Mouse (Mus musculus): ENCODE data around the gene Sync.

The Sync gene

DNA sequence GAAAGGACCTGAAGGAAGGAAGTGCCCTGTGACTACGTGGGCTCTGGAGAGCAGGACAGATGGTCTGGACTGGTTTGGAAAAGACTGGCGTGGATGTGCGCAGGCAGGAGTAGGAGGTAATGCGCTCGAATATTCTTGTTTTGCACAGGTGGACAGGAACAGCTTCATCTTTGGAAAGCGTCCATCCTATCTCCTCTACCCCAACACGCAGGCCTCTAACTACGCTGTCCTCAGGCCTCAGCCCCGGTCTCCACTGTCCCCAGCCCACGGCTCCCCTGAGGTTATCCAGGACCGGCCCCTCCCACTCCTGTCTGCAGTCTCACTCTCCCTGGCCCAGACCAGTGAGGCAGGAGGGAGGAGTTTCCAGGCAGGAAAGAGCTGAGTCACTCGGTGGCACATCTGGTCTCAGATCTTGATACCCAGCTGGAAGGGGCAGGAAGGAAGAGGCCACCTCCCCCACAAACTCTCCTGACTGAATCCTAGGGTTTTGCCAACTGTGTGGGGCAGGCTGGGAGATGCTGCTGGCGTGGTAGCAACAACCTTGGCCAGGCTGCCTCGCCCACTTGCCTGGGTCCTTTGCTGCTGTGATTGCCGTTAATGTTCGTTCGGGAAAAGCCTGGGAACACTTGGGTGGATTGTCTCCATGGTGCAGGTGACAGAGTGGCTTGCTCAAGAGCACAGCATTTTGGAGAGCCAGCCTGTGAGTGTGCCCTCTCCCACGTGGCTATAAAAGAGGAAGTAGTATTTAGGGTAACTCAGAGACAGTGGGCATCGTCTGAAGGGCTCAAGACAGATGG is 24.0 kb upstream of the Sync start:
- peak; percentile 70 for DNase-seq (ENCODE audit: low spot score)

DNA sequence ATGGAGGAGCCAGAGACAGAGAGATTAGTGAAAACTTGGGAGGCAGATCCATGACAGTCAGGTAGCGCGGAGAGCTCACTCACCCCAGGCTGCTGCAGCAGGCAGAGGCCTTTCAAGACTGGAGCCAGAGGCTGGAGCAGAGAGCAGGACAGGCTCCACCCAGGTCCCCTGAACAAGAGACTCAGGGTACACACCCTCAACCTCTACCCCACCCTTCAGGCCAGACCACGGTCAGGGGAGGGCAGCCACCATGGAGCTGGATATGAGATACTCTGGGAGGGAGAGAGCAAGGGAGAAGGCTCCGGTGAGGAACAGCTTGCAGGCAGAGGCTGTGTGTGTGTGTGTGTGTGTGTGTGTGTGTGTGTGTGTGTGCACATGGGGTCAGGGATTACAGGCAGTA is 21.2 kb upstream of the Sync start:
- no peak for DNase-seq (ENCODE audit: low spot score)

DNA sequence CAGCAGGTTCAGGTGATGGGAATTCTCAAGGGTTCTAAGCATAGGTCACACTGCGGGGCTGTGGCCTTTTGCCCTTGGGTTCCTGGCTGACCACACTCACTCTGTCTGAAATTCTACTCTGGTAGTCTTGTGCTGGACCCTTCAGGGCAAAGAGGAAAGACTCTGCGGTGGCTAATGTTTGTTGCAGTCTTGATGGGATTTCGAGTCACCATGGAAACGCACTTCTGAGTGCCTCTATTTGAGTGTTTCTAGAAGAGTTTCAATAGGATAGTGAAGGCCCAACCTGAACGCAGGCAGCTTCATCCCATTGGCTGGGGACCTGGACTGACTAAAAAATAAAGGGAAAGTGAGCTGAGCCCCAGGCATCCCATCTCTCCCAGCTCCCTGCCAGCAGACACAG is 20.6 kb upstream of the Sync start:
- peak; percentile 36 for DNase-seq (ENCODE audit: low spot score)

DNA sequence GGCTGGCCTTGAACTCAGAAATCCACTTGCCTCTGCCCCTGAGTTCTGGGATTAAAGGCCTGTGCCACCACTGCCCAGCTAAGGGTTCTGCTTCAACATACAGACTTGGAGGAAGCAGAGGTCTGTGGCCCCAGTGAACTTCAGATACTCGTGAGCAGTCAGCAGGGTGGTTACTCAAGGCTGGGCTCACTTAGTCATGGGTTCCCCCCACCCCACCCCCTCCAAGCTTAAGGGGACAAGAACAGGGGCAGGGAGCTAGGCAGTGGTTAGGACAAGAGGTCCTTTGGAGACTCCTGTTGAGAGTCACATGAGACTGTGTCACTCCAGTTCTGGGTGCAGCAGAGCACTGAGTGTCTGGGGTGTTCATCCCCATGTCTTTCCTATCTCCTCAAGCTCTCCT is 18.7 kb upstream of the Sync start:
- no peak for DNase-seq (ENCODE audit: low spot score)

DNA sequence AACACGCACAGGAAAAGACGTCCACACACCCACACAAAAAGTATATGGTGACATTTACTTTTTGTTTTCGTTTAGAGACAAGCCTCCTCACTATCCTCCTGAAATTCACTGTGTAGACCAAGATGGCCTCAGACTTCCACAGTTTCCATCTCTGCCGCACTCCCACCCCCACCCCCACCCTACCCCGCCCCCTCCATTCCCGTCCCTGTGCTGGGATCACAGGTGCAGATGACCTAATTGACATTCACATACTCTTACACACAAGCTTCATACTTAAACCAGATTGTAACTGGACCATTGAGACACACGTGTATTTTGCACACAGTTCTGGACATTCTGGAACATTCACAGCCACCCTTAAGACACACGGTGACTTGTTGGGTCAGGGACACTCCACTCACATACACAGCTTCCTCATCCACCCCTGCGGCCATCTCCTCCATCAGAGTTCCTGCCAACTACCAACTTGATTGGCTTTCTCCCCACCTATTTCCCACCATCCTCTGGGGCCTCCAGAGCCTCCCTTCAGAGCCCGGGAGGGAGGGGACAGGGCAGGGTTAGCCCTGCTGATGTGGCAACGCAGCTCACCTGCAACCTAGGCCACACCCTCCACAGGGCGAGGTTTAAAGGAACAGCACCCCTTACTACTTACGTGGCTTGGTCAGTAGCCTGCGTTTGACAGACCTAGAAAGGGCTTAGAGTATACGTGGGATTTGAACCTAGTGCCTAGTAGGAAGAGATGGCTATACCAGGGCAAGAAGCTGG is 15.2 kb upstream of the Sync start:
- DNase-seq (ENCODE audit: low spot score) = no peak

DNA sequence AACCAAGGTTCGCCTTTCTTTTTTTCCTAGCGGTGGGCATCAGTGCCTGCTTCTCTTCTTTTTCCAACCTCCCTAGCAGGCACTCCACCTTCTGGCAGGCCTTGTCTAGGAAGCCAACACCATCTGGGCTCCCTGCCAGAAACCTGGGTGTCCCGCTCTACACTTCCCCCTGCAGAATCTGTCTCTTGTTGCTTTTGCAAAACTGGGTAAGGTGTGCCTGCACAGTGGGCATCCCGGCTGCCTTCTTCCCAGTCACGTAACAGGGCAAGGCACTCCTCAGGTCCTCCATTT is 14.7 kb upstream of the Sync start:
- DNase-seq (ENCODE audit: low spot score) = no peak

DNA sequence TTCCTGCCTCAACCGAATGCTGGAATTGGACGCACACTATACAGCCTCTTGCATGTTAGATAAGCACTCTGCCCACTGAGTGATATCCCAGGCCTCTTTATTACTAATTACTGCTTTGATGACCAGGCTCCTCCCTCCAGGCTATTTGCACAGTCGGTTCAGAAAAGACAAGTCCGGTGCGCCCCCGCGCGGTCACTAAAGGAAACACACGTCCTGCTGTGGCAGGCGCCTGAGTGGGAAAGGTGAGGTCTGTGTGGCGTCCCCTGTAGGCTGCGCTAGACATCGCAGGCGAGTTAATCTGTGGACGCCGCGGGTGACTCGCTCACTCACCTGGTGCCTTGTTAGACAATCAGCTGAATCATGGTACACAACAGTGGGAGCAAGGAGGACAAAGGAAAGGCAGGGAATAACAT is 11.0 kb upstream of the Sync start:
- peak; percentile 94 for DNase-seq (ENCODE audit: low spot score)

DNA sequence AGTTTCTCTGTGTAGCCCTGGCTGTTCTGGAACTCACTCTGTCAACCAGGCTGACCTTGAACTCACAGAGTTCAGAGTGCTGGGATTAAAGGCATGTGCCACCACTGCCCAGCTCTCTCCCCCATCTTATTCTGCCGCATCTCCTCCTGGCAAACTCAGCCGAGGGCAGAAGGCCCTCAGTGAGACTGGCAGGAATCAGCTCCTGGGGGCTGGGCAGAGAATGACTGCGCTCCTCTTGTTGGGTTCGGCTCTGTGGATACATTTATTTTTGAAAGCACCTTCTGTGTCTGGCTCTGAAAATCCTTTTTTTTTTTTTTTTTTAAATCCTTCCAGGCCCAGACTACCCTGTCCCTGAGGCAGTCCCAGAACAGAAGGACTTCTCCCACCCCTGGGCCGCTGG is 4.6 kb upstream of the Sync start:
- no peak for DNase-seq (ENCODE audit: low spot score)

DNA sequence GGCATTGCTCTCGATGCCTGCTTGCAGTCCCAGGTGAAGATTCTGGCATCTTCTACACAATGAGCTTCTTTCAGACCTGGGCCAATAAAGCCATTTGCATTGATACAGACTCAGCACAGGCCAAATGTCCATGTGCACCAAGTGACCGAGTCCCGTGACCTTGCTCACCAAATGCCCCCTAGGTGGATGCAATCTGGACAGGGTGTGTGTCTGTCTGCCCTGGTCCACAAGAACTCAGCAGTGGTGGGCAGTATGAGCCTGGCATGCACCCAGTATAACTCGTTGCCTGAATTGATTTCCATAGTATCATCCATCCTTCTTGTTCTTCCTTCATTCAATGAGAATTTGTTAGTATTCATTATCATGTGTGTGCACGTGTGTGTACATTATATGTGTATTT is 4.2 kb upstream of the Sync start:
- DNase-seq (ENCODE audit: low spot score) = no peak

DNA sequence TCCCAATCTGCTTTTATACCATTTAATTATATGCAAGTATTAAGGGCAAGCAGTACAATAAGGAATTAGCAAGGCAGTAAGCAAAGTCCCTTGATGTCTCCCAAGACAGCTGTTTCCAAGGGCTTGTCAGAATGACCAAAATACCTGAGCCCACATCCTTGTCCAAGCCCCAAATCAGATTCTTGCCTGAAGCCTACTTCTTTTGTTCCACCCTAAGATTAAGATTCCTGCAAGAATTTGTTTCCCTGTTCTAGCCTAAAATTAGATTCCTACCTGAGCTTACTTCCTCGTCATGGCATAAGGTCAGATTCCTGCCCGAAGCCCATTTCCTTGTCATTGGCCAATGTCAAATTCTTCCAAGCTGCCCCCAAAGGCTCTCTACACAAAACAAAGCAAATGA is 2.7 kb upstream of the Sync start:
- DNase-seq (ENCODE audit: low spot score) = no peak

DNA sequence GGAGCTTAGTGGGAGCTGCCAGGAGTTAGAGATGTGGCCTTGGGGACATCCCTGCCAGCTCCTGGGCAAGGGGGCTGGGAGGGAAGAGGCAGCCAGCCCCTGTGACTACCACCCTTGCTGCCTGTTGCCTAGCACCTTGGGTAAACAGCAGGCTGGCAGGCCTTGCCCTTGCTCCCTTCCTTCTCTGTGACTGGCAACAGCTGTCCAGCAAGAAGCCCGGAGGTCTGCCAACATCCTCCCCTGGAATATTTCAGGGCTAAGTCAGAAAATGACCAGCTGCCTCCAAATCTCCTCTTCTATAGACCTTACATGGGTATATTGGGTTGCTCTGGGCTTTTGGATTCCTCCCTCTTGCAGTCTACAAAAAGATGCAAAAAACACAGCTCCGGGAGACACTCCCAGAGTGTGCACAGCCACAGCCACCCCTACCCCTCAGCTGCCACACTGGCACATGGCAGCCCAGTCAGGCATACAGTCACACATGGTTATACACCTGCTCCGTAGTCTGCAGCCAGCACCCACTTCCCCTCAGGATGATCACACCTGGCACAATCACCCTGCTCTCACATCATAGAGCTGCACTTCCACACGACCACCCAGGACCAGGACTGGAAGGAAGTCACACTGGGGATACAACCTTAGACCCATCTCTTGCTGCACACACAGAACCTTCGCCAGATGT is 1.3 kb upstream of the Sync start:
- DNase-seq (ENCODE audit: low spot score) = no peak

DNA sequence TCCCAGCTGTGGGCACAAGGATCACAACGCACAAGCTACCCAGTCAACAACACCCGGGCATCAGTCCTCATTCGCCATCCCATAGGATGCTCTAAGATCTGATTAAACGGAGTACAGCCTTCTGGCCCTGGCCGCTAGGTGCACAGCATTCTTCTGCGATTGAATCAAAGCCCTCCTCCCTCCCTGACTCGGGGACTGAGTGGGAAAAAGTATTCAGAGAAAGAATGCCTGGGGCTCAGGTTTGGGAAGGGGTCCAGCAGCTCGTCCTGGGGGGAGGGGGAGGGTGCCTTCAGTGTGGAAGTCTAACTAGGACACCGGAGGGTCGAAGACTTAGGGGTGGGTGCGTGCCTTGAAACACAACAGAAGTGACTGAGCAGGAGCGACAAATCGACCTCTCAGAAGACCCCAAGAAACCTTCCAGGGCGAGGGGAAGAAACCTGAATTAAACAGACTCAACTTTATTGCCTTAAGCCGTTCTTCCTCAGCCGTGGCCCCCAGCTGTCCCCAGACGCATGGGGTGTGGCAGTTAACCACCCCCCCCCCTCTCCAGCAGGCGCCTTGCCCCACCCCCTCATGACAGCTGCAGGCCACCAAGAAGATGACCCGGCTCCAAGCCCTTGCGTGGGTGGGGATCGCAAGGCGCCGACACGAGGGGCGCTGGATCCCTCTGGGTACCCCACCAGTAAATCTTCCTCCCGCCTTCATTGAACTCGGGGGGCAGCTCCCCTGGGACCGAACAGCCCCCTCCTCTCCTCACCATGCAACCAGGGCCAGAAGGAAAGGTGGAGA is 540 bp upstream of the Sync start:
- peak; percentile 58 for DNase-seq (ENCODE audit: low spot score)

DNA sequence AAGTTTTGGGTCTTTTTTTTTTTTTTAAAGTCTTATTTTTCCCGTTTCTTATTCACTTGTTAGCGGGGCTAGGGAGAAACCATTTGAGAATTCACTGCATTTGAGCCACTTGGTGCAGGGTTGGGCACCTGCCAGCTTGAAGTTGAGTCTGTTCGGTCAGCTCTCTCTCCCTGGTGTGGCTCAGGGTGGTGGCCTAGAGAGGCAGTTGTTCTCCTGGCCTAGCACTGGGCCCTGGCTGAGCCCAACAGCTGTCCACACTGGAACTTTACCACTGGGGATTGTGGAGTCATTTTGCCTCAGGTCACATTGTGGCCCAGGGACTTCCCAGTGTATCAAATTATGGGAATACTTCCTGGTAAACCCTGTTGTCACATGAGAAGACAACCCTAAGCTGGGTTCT is 650 bp downstream of the Sync start:
- DNase-seq (ENCODE audit: low spot score) = no peak

DNA sequence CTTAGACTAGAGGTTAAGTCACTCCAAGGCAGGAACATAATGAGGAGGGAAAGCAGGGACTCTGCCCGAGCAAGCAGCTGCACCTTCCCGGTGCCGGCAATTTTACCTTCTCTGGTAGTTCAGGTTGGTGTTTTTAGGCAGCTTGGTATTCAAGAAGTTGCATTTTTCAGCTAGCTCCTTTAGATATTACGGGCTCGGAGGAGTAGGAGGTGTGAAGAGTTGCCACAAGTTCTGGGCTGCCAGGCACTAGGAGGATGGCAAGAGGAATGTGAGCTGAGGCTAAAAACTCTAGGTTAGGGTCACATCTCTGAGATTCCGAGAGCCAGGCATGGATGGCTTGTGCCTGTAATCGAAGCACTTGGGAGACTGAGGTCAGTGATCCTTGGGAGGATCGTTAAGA is 2.3 kb downstream of the Sync start:
- no peak for DNase-seq (ENCODE audit: low spot score)

DNA sequence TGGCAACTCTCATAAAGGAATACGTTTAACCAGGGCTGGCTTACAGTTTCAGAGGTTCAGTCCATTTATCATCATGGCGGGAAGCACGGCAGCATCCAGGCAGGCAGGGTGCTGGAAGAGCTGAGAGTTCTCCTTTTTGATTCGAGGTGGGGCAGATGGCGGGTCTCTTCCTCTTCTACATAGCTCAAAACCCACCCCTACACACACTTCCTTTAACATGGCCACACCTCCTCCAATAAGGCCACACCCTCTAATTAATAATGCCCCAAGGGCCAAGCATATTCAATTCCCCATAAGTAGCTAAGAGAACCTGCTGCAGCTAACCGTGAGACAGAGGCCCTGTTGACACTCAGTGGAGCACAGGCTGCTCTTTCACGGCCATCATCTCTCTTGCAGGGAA is 5.4 kb downstream of the Sync start:
- no peak for DNase-seq (ENCODE audit: low spot score)

DNA sequence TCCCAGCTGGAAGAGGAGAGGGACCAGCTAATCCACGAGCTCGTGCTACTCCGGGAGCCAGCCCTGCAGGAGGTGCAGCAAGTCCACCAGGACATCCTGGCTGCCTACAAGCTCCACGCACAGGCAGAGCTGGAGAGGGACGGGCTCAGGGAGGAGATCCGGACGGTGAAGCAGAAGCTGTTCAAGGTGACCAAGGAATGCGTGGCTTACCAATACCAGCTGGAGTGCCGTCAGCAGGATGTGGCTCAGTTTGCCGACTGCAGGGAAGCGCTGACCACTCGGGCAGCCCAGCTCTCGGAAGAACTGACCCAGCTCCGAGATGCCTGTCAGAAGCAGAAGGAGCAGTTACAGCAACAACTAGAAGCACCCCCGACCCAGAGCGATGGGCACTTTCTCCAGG is 6.3 kb downstream of the Sync start:
- no peak for DNase-seq (ENCODE audit: low spot score)

DNA sequence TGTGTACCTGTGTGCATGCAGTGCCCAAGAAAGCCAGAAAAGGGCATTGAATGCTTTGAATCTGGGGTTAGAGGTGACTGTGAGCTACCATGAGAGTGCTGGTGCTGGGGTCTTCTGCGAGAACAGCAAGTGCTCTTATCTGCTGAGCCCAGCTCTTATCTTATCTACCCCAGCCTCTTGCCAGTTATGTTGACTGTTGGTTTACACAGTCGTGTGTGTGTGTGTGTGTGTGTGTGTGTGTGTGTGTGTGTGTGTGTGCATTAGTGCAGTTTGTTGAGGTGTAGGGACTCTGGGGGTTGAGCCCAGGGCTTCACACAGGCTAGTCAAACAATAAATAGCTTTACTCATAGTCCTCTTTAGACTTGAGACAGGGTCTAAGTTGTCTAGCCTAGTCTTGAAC is 7.8 kb downstream of the Sync start:
- no peak for DNase-seq (ENCODE audit: low spot score)

DNA sequence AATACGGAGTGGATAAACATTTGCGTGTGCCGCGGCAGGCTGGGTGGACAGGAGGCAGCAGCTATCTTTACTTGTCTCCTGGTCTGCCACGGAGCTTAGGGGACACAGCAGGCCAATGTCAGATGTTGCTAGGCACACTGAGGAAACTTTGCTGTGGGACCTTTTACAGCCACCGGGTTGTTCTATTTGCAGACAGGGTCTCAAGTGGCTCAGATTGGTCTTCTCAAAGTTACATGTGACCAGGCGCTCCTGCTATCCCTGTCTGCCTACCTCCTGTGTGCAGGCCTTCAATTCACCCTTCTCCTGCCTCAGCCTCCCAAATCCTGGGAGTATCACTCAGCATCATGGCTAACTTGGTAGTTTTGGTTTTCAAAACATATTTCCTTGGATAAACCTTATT is 8.6 kb downstream of the Sync start:
- DNase-seq (ENCODE audit: low spot score) = no peak

DNA sequence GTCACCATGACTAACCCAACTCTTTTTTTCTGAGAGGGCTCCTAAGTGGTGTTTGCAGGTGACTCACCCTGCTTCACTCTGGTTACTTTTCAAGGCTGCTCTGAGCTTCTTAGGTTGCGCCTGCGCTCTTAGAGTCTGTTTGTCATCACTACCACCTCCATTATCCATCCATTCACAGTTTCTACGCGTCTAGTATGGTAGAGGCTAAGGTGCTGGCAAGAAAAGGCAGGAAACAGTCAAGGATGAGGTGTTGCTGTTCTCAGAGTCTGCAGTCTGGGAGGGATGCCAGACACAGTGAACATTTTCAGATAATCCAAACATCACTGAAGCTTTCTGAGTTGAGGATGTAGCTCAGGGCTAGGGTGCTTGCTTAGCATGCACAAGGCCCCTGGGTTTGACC is 10.3 kb downstream of the Sync start:
- no peak for DNase-seq (ENCODE audit: low spot score)

DNA sequence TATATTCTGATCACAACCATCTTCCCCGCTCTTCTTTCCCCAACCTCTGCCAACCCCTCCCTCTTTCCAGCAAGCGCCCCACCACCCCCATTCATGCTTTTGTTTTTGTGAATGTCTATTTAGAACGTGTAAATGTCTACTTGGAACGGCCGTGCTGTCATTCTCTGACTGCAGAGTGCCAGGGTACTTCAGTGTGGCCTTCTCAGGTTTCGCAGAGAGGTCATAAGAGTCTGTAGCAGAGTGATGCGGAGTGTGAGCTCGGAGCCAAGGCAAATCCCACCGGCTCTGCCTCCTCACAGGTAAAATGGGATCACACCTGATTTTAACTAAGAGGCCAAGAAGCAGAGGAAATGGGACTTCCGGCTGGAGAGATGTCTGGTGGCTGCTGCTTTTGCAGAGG is 11.7 kb downstream of the Sync start:
- no peak for DNase-seq (ENCODE audit: low spot score)

DNA sequence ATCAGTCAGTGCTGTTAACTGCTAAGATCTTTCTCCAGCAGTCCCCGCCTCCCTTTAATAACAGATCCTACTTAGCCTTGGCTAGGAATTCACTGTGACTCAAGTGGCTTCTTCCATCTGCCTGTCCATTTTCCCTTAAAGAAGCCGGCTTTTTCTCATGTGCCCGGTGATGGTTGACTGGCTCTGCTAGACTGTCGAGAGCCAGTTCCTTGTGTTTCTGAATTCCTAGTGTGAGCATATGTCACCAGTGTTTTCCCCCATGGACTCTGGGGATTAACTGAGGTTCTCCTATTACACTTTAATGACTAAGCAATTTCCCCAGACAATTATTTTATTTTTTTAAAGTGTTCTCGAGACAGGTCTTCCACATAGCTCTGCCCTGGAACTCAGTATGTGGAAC is 16.0 kb downstream of the Sync start:
- no peak for DNase-seq (ENCODE audit: low spot score)

DNA sequence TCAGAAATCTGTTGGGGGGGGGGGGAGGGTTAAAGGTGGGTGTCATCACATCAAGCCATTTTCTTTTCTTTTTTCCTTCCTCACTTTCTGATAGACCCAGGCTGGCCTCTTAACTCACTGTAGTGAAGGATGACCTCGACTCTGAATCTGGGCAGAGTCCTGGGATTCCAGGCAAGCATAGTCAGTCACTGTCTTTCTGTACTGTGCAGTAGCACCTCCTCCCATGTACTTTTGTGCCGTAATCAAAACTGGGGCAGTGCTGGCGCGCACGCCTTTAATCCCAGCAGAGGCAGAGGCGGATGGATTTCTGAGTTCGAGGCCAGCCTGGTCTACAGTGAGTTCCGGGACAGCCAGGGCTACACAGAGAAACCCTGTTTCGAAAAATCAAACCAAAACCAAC is 16.4 kb downstream of the Sync start:
- no peak for DNase-seq (ENCODE audit: low spot score)

DNA sequence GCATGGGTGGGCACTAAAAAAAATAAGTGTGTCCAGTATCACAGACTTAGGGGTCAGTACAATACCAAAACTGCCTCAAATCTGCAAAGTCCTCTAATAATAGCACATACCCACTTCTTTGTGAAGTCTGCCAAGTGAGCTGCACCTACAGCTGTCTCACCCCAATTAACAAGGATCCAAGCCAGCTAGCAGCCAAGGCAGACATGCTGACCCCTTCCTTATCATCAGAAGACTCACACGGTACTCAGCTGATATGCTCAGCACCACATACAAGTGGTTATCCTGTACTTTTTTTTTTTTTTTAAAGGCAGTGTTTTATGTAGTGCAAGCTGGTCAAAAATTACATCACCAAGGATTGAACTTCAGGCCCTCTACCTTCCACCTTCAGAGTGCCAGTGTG is 16.9 kb downstream of the Sync start:
- DNase-seq (ENCODE audit: low spot score) = no peak
